Mouse (Mus musculus) lung, postnatal 10 days (tissue): ENCODE results near the gene Pex10.

Experiments used
- DNase-seq: peaks from one replicate; pipeline ENCODE4 v3.0.0; 2021

Gene Pex10

GRCm38 (mm10) chr4:155094565-155094964 is 27.7 kb downstream of the Pex10 start:
- DNase-seq, result peak; percentile 67

GRCm38 (mm10) chr4:155095238-155095900 is 28.6 kb downstream of the Pex10 start:
- peak; percentile 92 for DNase-seq

GRCm38 (mm10) chr4:155095967-155096366 is 29.2 kb downstream of the Pex10 start:
- no peak for DNase-seq

- DNase-seq, result no peak
Observed at GRCm38 (mm10) chr4:155097452-155097851, 30.6 kb downstream of the Pex10 start.

- no peak for DNase-seq
Observed at GRCm38 (mm10) chr4:155098572-155098971, 31.8 kb downstream of the Pex10 start.

- no peak for DNase-seq
Observed at GRCm38 (mm10) chr4:155107886-155108285, 41.1 kb downstream of the Pex10 start.

- no peak for DNase-seq
Observed at GRCm38 (mm10) chr4:155109471-155109870, 42.7 kb downstream of the Pex10 start.

GRCm38 (mm10) chr4:155113766-155114410 is 47.1 kb downstream of the Pex10 start:
- peak; percentile 44 for DNase-seq

GRCm38 (mm10) chr4:155116607-155117006 is 49.8 kb downstream of the Pex10 start:
- no peak for DNase-seq

- no peak for DNase-seq
Observed at GRCm38 (mm10) chr4:155117396-155117978, 50.7 kb downstream of the Pex10 start.

GRCm38 (mm10) chr4:155118278-155118677 is 51.5 kb downstream of the Pex10 start:
- no peak for DNase-seq

GRCm38 (mm10) chr4:155120038-155120437 is 53.2 kb downstream of the Pex10 start:
- DNase-seq, result no peak

- no peak for DNase-seq
Observed at GRCm38 (mm10) chr4:155120583-155120982, 53.8 kb downstream of the Pex10 start.

- no peak for DNase-seq
Observed at GRCm38 (mm10) chr4:155121222-155121621, 54.4 kb downstream of the Pex10 start.
